Mouse (Mus musculus): Measurements from ENCODE around the gene Jsrp1. TPM values are rescaled to one million over a fixed set of nuclear protein-coding genes. Genes with fewer than 3 reads are reported as not detected.

The Jsrp1 gene
- total RNA-seq (2023), result not detected

GRCm38 (mm10) chr10:80813366-80813765, at the start of gene Jsrp1:
Gene Jsrp1 (minus strand): TSS chr10:80813498.

DNA sequence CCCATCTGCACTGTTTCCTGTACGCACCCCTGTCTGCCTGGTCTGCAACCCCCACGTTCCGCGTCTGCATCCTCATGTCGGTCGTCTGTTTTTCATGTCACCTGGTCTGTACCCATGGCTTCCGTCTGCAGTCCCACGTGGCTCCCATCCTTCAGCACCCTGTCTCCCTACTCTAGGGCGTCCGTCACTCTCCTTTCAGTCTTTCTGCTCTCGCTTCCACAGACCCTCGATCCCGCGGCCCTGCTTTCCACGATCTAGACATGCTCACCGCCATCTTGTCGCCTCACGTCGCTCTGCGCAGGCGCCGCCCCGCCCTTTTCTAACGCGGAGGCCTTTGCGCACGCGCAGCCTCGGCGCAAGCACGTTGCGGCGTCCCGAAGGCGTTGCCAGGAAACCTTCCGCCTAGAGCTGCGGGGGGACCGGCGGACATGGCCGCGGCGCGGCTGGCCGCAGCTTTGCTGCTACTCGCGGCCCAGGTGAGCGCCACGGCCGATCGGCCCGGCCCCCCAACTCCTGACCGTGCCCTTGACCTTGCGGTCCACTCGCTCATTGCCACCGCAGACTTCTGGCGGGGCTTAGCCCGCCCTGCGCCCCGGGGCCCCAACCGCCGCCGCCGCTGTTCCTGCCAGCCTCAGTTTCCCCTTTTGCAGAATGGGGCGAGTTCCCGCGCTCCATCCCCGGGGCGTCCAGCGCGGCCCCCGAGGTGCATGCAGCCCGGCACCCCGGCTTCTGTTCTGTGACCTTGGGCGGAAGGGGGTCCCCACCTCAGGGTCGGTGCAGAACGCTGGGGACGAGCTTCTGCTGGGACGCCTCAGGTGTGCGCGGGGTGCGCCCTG, 41.8 kb upstream of the Jsrp1 start, which contains the start of the genes Lsm7 and Sppl2b:
Lsm7 (minus strand) TSS at position 297 of the 836 bp plus-strand sequence.
Sppl2b (plus strand) TSS at position 363 of the 836 bp plus-strand sequence.

GRCm38 (mm10) chr10:80843931-80844547, 30.7 kb upstream of the Jsrp1 start, which contains the start of gene Lingo3:
Gene Lingo3 (minus strand): TSS chr10:80844039.

GRCm38 (mm10) chr10:80826151-80827062, 13.1 kb upstream of the Jsrp1 start, which contains the start of gene Oaz1:
Gene Oaz1 (plus strand): TSS chr10:80826656.

GRCm38 (mm10) chr10:80804916-80805315, 8.4 kb downstream of the Jsrp1 start, which contains the start of gene Amh:
Gene Amh (plus strand): TSS chr10:80805243.

GRCm38 (mm10) chr10:80798150-80799006, 14.9 kb downstream of the Jsrp1 start, which contains the start of the genes Sf3a2 and Plekhj1:
Gene Sf3a2 (plus strand): TSS chr10:80798198.
Gene Plekhj1 (minus strand): TSS chr10:80798626.

Other genes with a start within 250 kb of the Jsrp1 start
- gene Klf16, start 236.2 kb downstream of the Jsrp1 start, total RNA-seq (2023), result 28.5 TPM
- 37.5 TPM for gene Abhd17a, start 223.2 kb downstream of the Jsrp1 start, total RNA-seq (2023)
- gene Scamp4, start 210.6 kb downstream of the Jsrp1 start, total RNA-seq (2023), result 44.2 TPM
- 3.3 TPM for gene Adat3, start 210.6 kb downstream of the Jsrp1 start, total RNA-seq (2023)
- 7.4 TPM for gene Gm49322, start 207.5 kb downstream of the Jsrp1 start, total RNA-seq (2023)
- 224 TPM for gene Csnk1g2, start 190.7 kb downstream of the Jsrp1 start, total RNA-seq (2023)
- 24.7 TPM for gene Btbd2, start 156.4 kb downstream of the Jsrp1 start, total RNA-seq (2023)
- 302 TPM for gene Mknk2, start 135.4 kb downstream of the Jsrp1 start, total RNA-seq (2023)
- gene Mob3a, start 111.5 kb downstream of the Jsrp1 start, total RNA-seq (2023), result 110 TPM
- gene Izumo4, start 111.3 kb downstream of the Jsrp1 start, total RNA-seq (2023), result 51.3 TPM
- gene Ap3d1, start 71.2 kb downstream of the Jsrp1 start, total RNA-seq (2023), result 107 TPM
- 86.9 TPM for gene Dot1l, start 58.3 kb downstream of the Jsrp1 start, total RNA-seq (2023)
- gene Sf3a2, start 15.3 kb downstream of the Jsrp1 start, total RNA-seq (2023), result 74.8 TPM
- gene Plekhj1, start 14.9 kb downstream of the Jsrp1 start, total RNA-seq (2023), result 90.5 TPM
- gene Amh, start 8.3 kb downstream of the Jsrp1 start, total RNA-seq (2023), result 0.79 TPM
- 576 TPM for gene Oaz1, start 13.2 kb upstream of the Jsrp1 start, total RNA-seq (2023)
- gene Lingo3, start 30.5 kb upstream of the Jsrp1 start, total RNA-seq (2023), result not detected
- gene Lsm7, start 41.7 kb upstream of the Jsrp1 start, total RNA-seq (2023), result 43.9 TPM
- 13.7 TPM for gene Sppl2b, start 41.8 kb upstream of the Jsrp1 start, total RNA-seq (2023)
- gene Tmprss9, start 58.4 kb upstream of the Jsrp1 start, total RNA-seq (2023), result not detected
- 55.9 TPM for gene Timm13, start 87.5 kb upstream of the Jsrp1 start, total RNA-seq (2023)
- 8.5 TPM for gene Lmnb2, start 104.7 kb upstream of the Jsrp1 start, total RNA-seq (2023)
- gene Gadd45b, start 116.6 kb upstream of the Jsrp1 start, total RNA-seq (2023), result 20.5 TPM
- not detected for gene Gng7, start 201.4 kb upstream of the Jsrp1 start, total RNA-seq (2023)
- gene Diras1, start 212.2 kb upstream of the Jsrp1 start, total RNA-seq (2023), result not detected
- gene Slc39a3, start 223.9 kb upstream of the Jsrp1 start, total RNA-seq (2023), result 14.2 TPM
- gene Sgta, start 246.7 kb upstream of the Jsrp1 start, total RNA-seq (2023), result 50.4 TPM

All from CD4-positive naive resting alpha-beta T cell, adult 76 days (primary cell).